14 mouse cellular contexts compared by ENCODE assay signal in genomic region chr17:78232703-78233102, GRCm38 (mm10). TPM values are rescaled to one million over a fixed set of nuclear protein-coding genes. Genes with fewer than 3 reads are reported as not detected.
DNase-seq lines count a peak whose midpoint lies in the region; ATAC-seq and TF ChIP-seq lines count a peak whose summit lies in the region.
"Had no signal": no experiment of that assay in that cellular context is flagged by ENCODE, and none has a peak within 500 bp of the region (broad histone marks: within the 10 kb centered on the region; RNA-seq: fewer than 3 reads in every experiment).

No protein-coding gene starts in this region.

- H3K9me3 ChIP-seq in heart, embryonic 10.5 days = no peaks in the 10 kb centered on the region
- H3K9me3 ChIP-seq in lung, embryonic 14.5 days (ENCODE audit: low read depth, low read length) = no peaks in the 10 kb centered on the region
- H3K9me3 ChIP-seq in hindbrain, embryonic 14.5 days (ENCODE audit: control insufficient read depth, low read length) = no peaks in the 10 kb centered on the region
- no peaks in the 10 kb centered on the region for H3K9me3 ChIP-seq in stomach, embryonic 14.5 days (ENCODE audit: control insufficient read depth, low read depth, low read length)
- H3K9me3 ChIP-seq: limb, embryonic 12.5 days had no signal

- H3K9ac ChIP-seq in heart, adult 2 months (ENCODE audit: low read depth, low read length) = no peak overlapping the region
- H3K9ac ChIP-seq in lung, embryonic 14.5 days = no peak overlapping the region
- no peak overlapping the region for H3K9ac ChIP-seq in hindbrain, embryonic 14.5 days
- H3K9ac ChIP-seq in stomach, embryonic 14.5 days (replicated peaks; ENCODE audit: low read depth, low read length) = no peak overlapping the region
- H3K9ac ChIP-seq: limb, embryonic 12.5 days had no signal

- no peak for TF ChIP-seq POLR2A in heart, adult 2 months (IDR thresholded peaks at IDR 0.05; ENCODE audit: insufficient read depth, low read depth, low read length)

- WGBS in heart, embryonic 10.5 days = 51% methylated on average over 13 of the region's 13 CpGs
- 50% methylated on average over 13 of the region's 13 CpGs for WGBS in heart, adult 2 months
- WGBS in lung, embryonic 14.5 days = 59% methylated on average over 13 of the region's 13 CpGs
- WGBS in hindbrain, embryonic 14.5 days = 57% methylated on average over 13 of the region's 13 CpGs
- WGBS in stomach, embryonic 14.5 days = 65% methylated on average over 13 of the region's 13 CpGs

- no peaks in the 10 kb centered on the region for H3K36me3 ChIP-seq in heart, embryonic 10.5 days
- no peaks in the 10 kb centered on the region for H3K36me3 ChIP-seq in heart, adult 2 months (ENCODE audit: control insufficient read depth, insufficient read depth, low read length)
- no peaks in the 10 kb centered on the region for H3K36me3 ChIP-seq in lung, embryonic 14.5 days (ENCODE audit: insufficient read depth)
- H3K36me3 ChIP-seq in hindbrain, embryonic 14.5 days (replicated peaks; ENCODE audit: control insufficient read depth, insufficient read depth) = no peaks in the 10 kb centered on the region
- H3K36me3 ChIP-seq in stomach, embryonic 14.5 days (ENCODE audit: control insufficient read depth, insufficient read depth, low read length) = no peaks in the 10 kb centered on the region

- no peak for DNase-seq in heart, embryonic 10.5 days (ENCODE audit: low spot score)
- DNase-seq in heart, adult 2 months = no peak
- DNase-seq in lung, embryonic 14.5 days = peak; percentile 27
- no peak for DNase-seq in lung, postnatal 14 days
- peak; percentile 49 for DNase-seq in hindbrain, embryonic 14.5 days (ENCODE audit: low spot score)
- DNase-seq in embryo, embryonic 9.5 days (ENCODE audit: extremely low spot score) = no peak
- no peak for DNase-seq in left cerebral cortex, postnatal 25 days (ENCODE audit: low spot score in 2 of 2)
- DNase-seq: adrenal gland, postnatal 10 days; kidney, adult 8-10 months; right cerebral cortex, postnatal 4 days had no signal

- peaks cover 11% of the 10 kb centered on the region; the same call in 1 of the 2 replicates for H3K27me3 ChIP-seq in heart, embryonic 10.5 days (ENCODE audit: insufficient read depth, poor library complexity, severe bottlenecking)
- no peaks in the 10 kb centered on the region for H3K27me3 ChIP-seq in heart, adult 2 months (ENCODE audit: control insufficient read depth, insufficient read depth, low read length)
- no peaks in the 10 kb centered on the region for H3K27me3 ChIP-seq in lung, embryonic 14.5 days (ENCODE audit: insufficient read depth, low read length)
- H3K27me3 ChIP-seq in hindbrain, embryonic 14.5 days (ENCODE audit: control insufficient read depth, insufficient read depth, low read length) = no peaks in the 10 kb centered on the region
- no peaks in the 10 kb centered on the region for H3K27me3 ChIP-seq in stomach, embryonic 14.5 days (ENCODE audit: control insufficient read depth, insufficient read depth, low read length)
- H3K27me3 ChIP-seq: limb, embryonic 12.5 days had no signal

- H3K4me3 ChIP-seq in heart, embryonic 10.5 days = 0 out of 2 replicates have a peak overlapping the region, but pooled peaks have one; percentile 12
- no peak overlapping the region for H3K4me3 ChIP-seq in heart, adult 2 months
- no peak overlapping the region for H3K4me3 ChIP-seq in lung, embryonic 14.5 days (ENCODE audit: low read depth, low read length)
- H3K4me3 ChIP-seq in hindbrain, embryonic 14.5 days (replicated peaks; ENCODE audit: low read length) = no peak overlapping the region
- H3K4me3 ChIP-seq in stomach, embryonic 14.5 days (ENCODE audit: low read depth, low read length) = no peak overlapping the region
- H3K4me3 ChIP-seq: layer of hippocampus, adult 2 months; limb, embryonic 12.5 days had no signal

- H3K4me2 ChIP-seq in lung, embryonic 14.5 days = no peak overlapping the region
- H3K4me2 ChIP-seq in hindbrain, embryonic 14.5 days (replicated peaks) = peak overlapping the region; percentile 1; the same call in 1 of the 2 replicates
- no peak overlapping the region for H3K4me2 ChIP-seq in stomach, embryonic 14.5 days (replicated peaks; ENCODE audit: low read depth, low read length)
- H3K4me2 ChIP-seq: limb, embryonic 12.5 days had no signal

- peaks cover 9% of the 10 kb centered on the region for H3K79me2 ChIP-seq in heart, adult 2 months (replicated peaks; ENCODE audit: control insufficient read depth, insufficient read depth, low read length)

- no peak overlapping the region for H3K27ac ChIP-seq in heart, embryonic 10.5 days
- no peak overlapping the region for H3K27ac ChIP-seq in heart, adult 2 months
- H3K27ac ChIP-seq in lung, embryonic 14.5 days (ENCODE audit: low read depth) = no peak overlapping the region
- peak overlapping the region; percentile 38 for H3K27ac ChIP-seq in hindbrain, embryonic 14.5 days
- no peak overlapping the region for H3K27ac ChIP-seq in stomach, embryonic 14.5 days (ENCODE audit: low read length)
- H3K27ac ChIP-seq: layer of hippocampus, adult 2 months; limb, embryonic 12.5 days had no signal

- peaks cover 10% of the 10 kb centered on the region for H3K4me1 ChIP-seq in heart, embryonic 10.5 days
- H3K4me1 ChIP-seq in heart, adult 2 months (ENCODE audit: control insufficient read depth, insufficient read depth, low read length) = peaks cover 2% of the 10 kb centered on the region; the same call in 1 of the 2 replicates
- H3K4me1 ChIP-seq in lung, embryonic 14.5 days (ENCODE audit: insufficient read depth) = no peaks in the 10 kb centered on the region; the same call in 1 of the 2 replicates
- H3K4me1 ChIP-seq in hindbrain, embryonic 14.5 days (replicated peaks; ENCODE audit: control insufficient read depth, insufficient read depth, low read length) = peaks cover 10% of the 10 kb centered on the region; the same call in 1 of the 2 replicates
- H3K4me1 ChIP-seq in stomach, embryonic 14.5 days (ENCODE audit: control insufficient read depth, insufficient read depth, low read length) = no peaks in the 10 kb centered on the region

- TF ChIP-seq CTCF in heart, adult 2 months (IDR thresholded peaks at IDR 0.05) = no peak
- TF ChIP-seq CTCF in lung, embryonic 14.5 days (IDR thresholded peaks at IDR 0.05; ENCODE audit: low read depth) = no peak

- intact Hi-C loops in heart, adult 2 months (cut with DNase I) = no loop called here
- intact Hi-C loops in left cerebral cortex, postnatal 25 days (cut with DNase I) = no loop called here

- TF ChIP-seq EP300 in heart, adult 2 months (IDR thresholded peaks at IDR 0.05; ENCODE audit: insufficient read depth, low read depth, low read length) = no peak

- ATAC-seq in lung, embryonic 14.5 days (ENCODE audit: insufficient read depth) = peak; percentile 49; the same call in 1 of the 2 replicates
- peak; percentile 75 for ATAC-seq in hindbrain, embryonic 14.5 days (ENCODE audit: low FRiP score)
- ATAC-seq in stomach, embryonic 14.5 days (ENCODE audit: insufficient number of reproducible peaks, insufficient read depth, low FRiP score, low read depth) = peak; percentile 37; the same call in 1 of the 2 replicates
- ATAC-seq: CD4-positive, CD25-positive, alpha-beta regulatory T cell, adult 4 months had no signal

RNA-seq across cellular contexts. Expression of gene Crim1, which starts 32.7 kb away (rescaled TPM):
- 2.0 and 3.6 TPM in 2 replicates for polyA plus RNA-seq in heart, embryonic 10.5 days (2016; fragmentation: Nextera tagmentation; extraction: Ambion mirVana)
- 10 to 100 TPM; 50.6 to 55.4 TPM for total RNA-seq in heart, adult 2 months (2021)
- polyA plus RNA-seq in heart, adult 2 months (2012; rRNA removed) = 28.2 and 42.9 TPM in 2 replicates
- 3.1 and 5.7 TPM in 2 replicates for polyA plus RNA-seq in lung, embryonic 14.5 days (2014; fragmentation: Nextera tagmentation; extraction: Ambion mirVana)
- 17.2 and 18.7 TPM in 2 replicates for polyA plus RNA-seq in hindbrain, embryonic 14.5 days (2014; fragmentation: Nextera tagmentation; extraction: Ambion mirVana)
- polyA plus RNA-seq in stomach, embryonic 14.5 days (2014; fragmentation: Nextera tagmentation; extraction: Ambion mirVana) = 4.9 and 7.4 TPM in 2 replicates
- total RNA-seq in left cerebral cortex, postnatal 25 days (2021) = 10 to 100 TPM; 70.3 to 81.0 TPM

Comparison
In these comparisons a context has a peak if more than half of its experiments do, and no peak if none do; other contexts are left out.
1. DNase-seq: peak in lung, embryonic 14.5 days (single experiment) and hindbrain, embryonic 14.5 days (single experiment); none in heart, embryonic 10.5 days (single experiment), heart, adult 2 months (0 of 2), lung, postnatal 14 days (single experiment), embryo, embryonic 9.5 days (single experiment) and left cerebral cortex, postnatal 25 days (0 of 2).
2. Peak in every context shown above with its lines, with median percentiles within 50 percentile points of each other: ATAC-seq.